Mouse (Mus musculus) cerebellum, adult 11 months (tissue): ENCODE data around the gene 1700092M07Rik.
"Not testable (repeated sequence)": the region's sequence is repeated elsewhere in the genome, so short reads cannot be mapped to it uniquely, and the experiment has no call there.

Experiments used
- DNase-seq: peaks from one replicate; pipeline ENCODE4 v3.0.0; 2022

The 1700092M07Rik gene

DNA sequence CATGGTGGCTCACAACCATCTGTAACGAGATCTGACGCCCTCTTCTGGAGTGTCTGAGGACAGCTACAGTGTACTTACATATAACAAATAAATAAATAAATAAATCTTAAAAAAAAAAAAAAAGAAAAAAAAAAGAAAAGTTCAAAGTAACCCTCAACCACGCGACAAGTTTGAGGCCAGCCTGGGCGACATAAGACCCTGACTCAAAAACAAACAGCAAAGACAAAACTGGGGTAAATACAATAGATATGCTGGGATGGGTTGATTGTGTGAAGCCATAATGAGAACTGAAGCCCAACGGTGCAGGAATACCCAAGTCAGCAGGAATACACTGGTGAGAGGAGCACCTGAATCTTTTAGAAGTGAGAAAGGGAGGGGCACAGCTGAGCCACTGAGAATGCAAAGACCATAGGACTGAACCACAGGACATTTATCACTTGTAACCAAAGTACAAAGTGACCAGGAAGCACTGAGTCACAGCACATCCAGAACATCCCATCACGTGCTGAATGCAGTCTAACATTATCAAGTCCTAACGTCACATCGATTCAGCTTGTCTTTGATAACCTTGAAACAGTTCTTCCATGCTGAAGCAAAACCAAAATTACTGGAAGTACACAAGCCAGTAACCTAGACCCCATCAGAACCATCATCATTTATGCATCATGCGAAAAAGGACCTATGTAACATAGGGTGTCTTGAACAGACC lies 23.6 kb upstream of the 1700092M07Rik start:
- no peak for DNase-seq

- DNase-seq = no peak
Observed at GRCm38 (mm10) chr19:8718357-8718756, 22.2 kb upstream of the 1700092M07Rik start.

- not testable (repeated sequence) for DNase-seq
Observed at GRCm38 (mm10) chr19:8719037-8719436, 21.5 kb upstream of the 1700092M07Rik start.

DNA sequence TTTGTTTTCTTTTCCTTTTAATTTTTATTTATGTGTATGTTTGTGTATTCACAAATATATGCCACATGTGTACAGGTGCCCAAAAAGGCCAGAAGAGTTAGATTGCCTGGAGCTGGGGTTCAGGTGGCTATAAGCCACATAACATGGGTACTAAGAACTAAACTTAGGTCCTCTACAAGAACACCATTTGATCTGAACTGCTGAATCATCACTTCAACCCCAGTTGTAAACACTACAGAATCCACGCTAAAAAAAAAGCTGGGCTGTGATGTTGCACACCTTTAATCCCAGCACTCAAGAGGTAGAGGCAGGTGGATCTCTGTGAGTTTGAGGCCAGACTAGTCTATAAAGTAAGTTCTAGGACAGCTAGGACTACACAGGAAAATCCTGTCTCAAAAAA lies 19.1 kb upstream of the 1700092M07Rik start:
- no peak for DNase-seq

DNA sequence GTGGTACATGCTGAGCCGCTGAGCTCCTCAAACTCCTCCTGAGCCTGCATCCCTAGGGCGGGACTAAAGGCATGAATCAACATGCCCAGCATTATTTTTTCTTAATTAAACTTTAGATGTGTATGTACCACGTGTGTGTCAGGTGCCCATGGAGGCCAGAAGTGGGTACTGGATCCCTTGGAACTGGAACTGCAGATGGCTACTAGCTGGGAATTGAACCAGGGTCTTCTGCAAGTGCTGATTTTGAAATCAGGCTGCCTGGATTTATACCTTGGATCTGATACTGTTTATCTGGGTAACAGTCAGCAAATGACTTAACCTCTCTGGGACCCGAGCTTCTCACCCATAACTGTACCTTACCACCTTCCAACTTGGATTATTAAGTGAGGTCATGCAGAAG lies 18.5 kb upstream of the 1700092M07Rik start:
- DNase-seq = no peak

- DNase-seq = no peak
Observed at GRCm38 (mm10) chr19:8722559-8722906, 18.0 kb upstream of the 1700092M07Rik start.

DNA sequence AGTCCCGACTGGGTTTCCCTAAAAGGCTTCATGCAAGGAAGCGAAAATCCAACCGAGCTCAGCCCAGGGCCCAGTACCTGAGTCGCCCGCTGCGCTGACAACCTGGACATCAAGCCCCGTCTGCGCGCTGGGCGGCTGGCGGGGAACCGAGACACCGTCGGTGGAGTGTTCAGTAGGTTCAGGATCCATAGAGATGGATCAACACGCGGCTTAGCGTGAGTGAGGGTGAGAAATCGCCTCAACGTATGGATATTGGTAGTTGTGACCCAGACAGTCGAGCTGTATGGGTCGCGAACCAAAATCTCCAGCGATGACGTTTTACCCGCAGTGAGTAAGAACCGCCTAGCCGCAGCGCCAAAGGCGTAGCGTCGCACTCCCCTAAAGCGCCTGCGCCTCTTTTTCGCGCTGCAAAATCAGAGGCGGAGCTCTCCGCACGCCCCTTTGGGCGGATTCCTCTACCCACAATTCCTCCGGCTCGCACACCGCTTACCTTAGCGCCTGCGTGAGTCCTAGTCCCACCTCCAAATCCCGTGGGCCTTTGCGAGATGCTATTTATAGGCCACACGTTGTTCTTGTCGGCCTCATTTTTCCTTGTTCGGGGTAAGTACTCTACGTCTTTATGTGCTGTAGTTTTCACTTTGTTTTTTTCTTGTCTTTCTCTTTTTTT lies 17.5 kb upstream of the 1700092M07Rik start, which contains the start of gene Slc3a2:
Gene Slc3a2, minus strand, starts transcription at position 463 of the 667 bp plus-strand sequence.
- peak; percentile 96 for DNase-seq

GRCm38 (mm10) chr19:8723574-8724346 lies 16.8 kb upstream of the 1700092M07Rik start:
- DNase-seq = no peak

DNA sequence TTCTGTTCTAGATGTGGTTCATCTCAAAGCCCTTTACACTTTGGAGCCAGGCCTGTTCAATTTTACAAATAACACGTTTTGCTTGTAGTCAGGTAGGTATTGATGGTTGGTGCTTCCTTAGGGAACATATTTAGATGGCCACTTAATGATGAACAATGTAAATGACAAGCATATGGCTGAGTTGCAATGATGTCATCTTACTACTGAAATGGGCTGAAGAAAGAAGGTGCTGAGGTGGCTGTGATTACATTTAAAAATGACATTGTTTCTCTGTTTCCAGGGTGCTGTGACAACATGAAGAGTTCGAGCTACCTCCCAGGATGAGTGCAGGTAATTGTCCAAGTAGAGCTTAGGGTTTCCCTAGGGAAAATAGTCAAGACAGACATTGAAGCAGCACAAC lies 16.1 kb upstream of the 1700092M07Rik start:
- DNase-seq = no peak

- DNase-seq = no peak
Observed at GRCm38 (mm10) chr19:8725081-8725613, 15.4 kb upstream of the 1700092M07Rik start.

GRCm38 (mm10) chr19:8726609-8727390 lies 13.7 kb upstream of the 1700092M07Rik start:
- DNase-seq = no peak

DNA sequence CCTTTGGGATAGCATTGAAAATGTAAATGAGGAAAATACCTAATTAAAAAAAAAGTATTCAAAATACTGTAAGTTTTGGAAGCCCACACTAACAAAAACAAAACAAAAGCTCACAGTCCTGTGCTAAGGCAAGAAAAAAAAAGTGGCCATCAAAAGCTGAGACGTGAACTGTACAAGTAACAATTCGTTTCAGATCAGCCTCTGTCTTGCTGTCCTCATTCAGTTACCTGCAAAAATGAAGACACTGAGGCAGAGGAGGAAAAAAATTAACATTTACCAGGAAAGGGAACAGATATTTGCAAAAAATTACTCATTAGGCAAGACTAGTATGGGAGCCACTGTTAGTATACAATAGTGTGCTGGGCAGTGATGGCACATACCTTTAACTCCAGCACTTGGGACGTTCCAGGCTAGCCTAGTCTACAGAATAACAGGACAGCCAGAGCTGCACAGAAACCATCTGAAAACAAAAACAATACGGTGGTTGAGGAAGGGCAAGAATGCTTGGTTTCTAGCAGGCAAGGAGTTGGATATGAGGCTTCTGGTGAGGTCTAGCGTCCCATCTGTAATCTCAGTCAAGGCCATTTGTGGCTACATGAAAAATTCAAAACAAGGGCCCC lies 12.9 kb upstream of the 1700092M07Rik start:
- DNase-seq = no peak

DNA sequence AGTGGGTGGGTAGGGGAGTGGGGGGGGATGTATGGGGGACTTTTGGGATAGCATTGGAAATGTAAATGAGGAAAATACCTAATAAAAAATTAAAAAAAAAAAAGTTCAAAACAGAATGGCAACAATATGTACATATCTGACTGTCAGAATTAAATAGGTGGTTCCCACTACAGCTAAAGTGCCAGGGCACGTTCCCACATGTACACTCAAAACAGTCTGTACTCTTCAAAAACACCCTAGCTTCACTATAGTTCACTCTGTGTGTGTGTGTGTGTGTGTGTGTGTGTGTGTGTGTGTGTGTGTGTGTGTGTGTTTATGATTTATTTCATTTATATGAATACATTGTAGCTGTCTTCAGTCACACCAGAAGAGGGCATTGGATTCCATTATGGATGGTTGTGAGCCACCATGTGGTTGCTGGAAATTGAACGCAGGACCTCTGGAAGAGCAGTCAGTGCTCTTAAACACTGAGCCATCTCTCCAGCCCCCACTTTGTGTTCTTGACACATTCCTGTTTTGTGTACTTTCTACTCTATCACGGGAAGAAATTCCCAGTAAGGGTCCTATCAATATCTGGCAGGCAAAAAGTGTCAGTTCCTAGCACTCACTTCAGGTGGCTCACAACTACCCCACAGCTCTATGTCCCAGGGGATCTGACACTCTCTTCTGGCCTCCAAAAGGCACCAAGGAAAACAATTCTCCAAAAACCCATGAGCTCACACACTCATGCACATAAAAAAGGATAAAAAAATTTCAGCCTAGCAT lies 12.0 kb upstream of the 1700092M07Rik start:
- DNase-seq = not testable (repeated sequence)

- DNase-seq = no peak
Observed at GRCm38 (mm10) chr19:8734334-8734733, 6.2 kb upstream of the 1700092M07Rik start.

DNA sequence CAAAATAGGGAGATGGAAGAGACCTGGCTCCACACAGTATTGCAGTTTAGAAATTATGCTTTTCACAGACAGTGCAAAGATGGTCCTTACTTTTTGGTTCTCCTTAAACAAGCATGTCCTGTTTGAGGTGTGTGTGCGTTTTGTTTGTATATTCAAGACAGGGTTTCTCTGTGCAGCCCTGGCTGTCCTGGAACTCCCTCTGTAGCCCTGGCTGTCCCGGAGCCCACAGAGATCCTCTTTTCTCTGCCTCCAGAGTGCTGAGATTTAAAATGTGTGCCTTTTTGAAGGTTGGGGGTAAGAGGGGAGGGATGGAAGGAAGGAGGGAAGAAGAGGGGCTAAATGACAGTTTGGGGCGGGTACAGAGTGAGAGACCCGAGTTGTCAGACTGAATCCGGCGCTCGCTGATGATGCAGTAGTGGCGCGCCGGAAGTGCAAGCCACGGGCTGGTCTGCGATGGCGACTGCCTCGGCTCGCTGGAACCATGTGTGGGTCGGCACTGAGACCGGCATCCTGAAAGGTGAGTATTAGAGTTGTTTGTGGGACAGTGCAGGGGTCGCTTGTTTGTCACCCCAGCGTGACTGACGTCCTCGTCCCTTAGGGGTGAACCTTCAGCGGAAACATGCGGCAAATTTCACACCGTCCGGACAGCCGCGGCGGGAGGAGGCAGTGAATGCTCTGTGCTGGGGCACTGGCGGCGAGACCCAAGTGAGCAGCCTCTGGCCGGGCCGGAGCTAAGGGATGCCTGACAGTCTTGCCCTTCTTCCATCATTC lies 4.9 kb upstream of the 1700092M07Rik start, which contains the start of gene Wdr74:
Gene Wdr74, plus strand, starts transcription at position 439 of the 771 bp plus-strand sequence.
- peak; percentile 86 for DNase-seq

- DNase-seq = no peak
Observed at GRCm38 (mm10) chr19:8736160-8736467, 4.4 kb upstream of the 1700092M07Rik start.

GRCm38 (mm10) chr19:8738911-8739310 lies 1.6 kb upstream of the 1700092M07Rik start:
- no peak for DNase-seq

DNA sequence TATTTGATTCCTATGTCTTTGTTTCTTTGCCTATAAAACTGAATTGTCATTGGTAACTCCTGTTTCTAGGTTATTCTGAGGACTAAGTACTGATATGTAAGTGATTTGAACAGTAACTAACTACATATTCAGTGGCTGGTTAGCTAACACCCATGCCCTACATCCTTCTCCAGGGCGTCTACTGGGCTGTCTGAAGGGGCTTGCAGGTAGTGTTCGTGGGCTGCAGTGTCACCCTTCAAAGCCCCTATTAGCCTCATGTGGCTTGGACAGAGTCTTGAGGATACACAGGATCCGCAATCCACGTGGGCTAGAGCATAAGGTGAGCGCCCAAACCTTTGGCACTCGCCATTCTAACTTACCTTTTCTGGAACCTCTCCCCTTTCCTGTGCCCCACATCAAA lies 872 bp upstream of the 1700092M07Rik start:
- no peak for DNase-seq

GRCm38 (mm10) chr19:8741243-8741869 lies 838 bp downstream of the 1700092M07Rik start, which contains the start of gene Stx5a:
Stx5a (plus strand) TSS chr19:8741413.
- peak; percentile 93 for DNase-seq

GRCm38 (mm10) chr19:8742176-8742575 lies 1.7 kb downstream of the 1700092M07Rik start:
- DNase-seq = no peak
